Mouse (Mus musculus): Measurements from ENCODE around the gene Map3k3.
A peak's percentile ranks its signal among the peaks of the same experiment; 100 is the strongest.
"Not testable (repeated sequence)": the region's sequence is repeated elsewhere in the genome, so short reads cannot be mapped to it uniquely, and the experiment has no call there.

The Map3k3 gene

DNA sequence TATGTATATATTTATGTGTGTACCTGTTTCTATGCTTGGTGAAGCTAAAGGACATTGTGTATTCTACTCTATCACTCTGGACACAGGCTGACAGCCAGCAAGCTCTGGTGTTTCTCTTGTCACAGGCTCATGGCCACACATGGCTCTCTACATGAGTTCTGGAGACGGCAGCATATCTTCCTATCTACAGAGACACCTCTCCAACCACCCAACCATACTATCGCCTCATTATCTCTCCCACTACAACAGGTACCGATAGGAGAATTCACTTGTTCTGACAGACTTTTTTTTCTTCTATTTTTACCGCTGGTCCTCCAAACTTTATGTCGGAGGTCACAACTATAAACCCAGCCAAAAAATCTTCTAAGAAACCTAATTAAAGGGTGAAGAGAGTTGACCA lies 107.8 kb downstream of the Map3k3 start:
- DNase-seq (ENCODE audit: low spot score in 2 of 2), result no peak

GRCm38 (mm10) chr11:106192657-106193370 lies 108.4 kb downstream of the Map3k3 start:
- DNase-seq (ENCODE audit: low spot score in 2 of 2), result no peak

- DNase-seq (ENCODE audit: low spot score in 2 of 2), result peak; percentile 96 to 98
These were observed 109.2 kb downstream of the Map3k3 start for GRCm38 (mm10) chr11:106193371-106194154.

DNA sequence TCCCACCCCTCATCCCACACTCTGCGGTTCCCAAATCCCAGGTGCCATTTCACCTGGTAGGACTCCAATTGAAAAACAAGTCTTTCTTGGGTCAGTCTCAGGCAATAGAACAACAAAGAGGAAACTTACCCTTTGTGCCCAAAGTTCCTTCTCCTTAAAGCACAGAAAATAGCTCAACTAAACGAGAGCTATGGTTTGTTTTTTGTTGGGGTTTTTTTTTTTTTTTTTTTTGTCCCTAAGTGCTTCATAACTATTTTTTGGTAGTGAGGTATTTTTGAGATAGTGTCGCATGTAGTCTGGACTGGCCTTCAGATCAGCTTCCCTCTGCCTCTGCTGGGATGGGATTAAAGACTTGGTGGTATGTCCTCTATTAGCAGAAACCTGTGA lies 109.7 kb downstream of the Map3k3 start:
- DNase-seq (ENCODE audit: low spot score in 2 of 2), result no peak

DNA sequence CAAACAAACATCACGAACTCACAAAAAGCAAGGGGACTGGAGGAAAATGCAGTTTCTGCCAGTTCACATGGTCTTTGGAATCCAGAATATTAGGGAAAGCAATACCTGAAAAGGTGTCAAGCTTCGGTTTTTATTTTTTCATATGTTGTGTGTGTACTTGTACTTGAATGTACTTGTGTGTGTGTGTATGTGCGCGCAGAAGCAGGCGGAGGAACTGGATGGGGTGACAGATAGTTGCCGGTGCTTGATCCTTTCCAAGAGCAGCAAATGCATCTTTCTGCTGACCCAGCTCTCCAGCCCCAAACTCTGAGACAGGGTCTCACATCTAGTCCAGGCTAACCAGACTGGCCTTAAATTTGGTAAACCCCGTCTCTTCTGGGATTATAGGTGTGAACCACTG lies 110.5 kb downstream of the Map3k3 start:
- DNase-seq (ENCODE audit: low spot score in 2 of 2), result no peak

DNA sequence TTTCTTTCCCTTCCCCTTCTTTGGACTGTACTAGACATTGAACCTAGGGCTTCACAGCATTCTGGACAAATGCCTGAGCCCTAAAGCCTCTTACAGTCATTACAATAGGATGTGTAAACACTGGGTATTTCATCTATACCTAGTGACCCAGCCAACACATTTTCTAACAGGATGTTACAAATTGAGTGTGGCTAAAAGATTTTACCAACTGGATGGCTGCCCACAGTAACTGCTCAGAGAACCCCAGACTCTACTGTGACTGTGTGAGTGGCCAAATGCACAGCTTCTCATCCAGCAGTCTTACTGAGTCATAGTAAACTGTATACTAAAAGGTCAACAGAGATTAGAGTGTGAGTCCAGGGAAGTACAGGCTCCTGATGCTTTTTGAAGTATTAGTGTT lies 110.9 kb downstream of the Map3k3 start:
- DNase-seq (ENCODE audit: low spot score in 2 of 2), result no peak

GRCm38 (mm10) chr11:106198277-106198676 lies 113.9 kb downstream of the Map3k3 start:
- DNase-seq (ENCODE audit: low spot score in 2 of 2), result no peak

GRCm38 (mm10) chr11:106199997-106200396 lies 115.6 kb downstream of the Map3k3 start:
- not testable (repeated sequence) for DNase-seq (ENCODE audit: low spot score in 2 of 2)

GRCm38 (mm10) chr11:106200756-106201155 lies 116.3 kb downstream of the Map3k3 start:
- DNase-seq (ENCODE audit: low spot score in 2 of 2), result no peak

GRCm38 (mm10) chr11:106201337-106202122 lies 117.1 kb downstream of the Map3k3 start:
- no peak for DNase-seq (ENCODE audit: low spot score in 2 of 2)

GRCm38 (mm10) chr11:106202123-106202465 lies 117.7 kb downstream of the Map3k3 start, which contains the start of gene Strada:
TSS of gene Strada (minus strand) at chr11:106202168.
- no peak for DNase-seq (ENCODE audit: low spot score in 2 of 2)

Measured in urinary bladder, postnatal 4 days (tissue).